Mouse (Mus musculus) erythroblast, embryonic 14.5 days (primary cell): ENCODE measurements at regions not wholly inside any gene's neighbourhood (a gene's known extent, or its start where the extent isn't known, plus 50 kb on each side); places are given as distances from the start of the nearest gene placed in this dataset.

ENCODE experiments used
- GATA1 ChIP-seq: IDR thresholded peaks from 2 replicates; pipeline ENCODE4 v1.6.1; 2012; ENCODE audit warnings: low read length, inconsistent platforms, mixed read lengths
- TAL1 ChIP-seq: IDR thresholded peaks from 3 replicates; pipeline ENCODE4 v1.6.1; 2012; ENCODE audit warnings: low read length, inconsistent platforms, mixed read lengths

- TF ChIP-seq TAL1 (no peak), GATA1 (no peak)
These were observed 200.7 kb upstream of the Pabpc6 start for GRCm38 (mm10) chr17:9870237-9870636.
